Comparison of ENCODE assay signal across 8 mouse cellular contexts in the genomic region with DNA sequence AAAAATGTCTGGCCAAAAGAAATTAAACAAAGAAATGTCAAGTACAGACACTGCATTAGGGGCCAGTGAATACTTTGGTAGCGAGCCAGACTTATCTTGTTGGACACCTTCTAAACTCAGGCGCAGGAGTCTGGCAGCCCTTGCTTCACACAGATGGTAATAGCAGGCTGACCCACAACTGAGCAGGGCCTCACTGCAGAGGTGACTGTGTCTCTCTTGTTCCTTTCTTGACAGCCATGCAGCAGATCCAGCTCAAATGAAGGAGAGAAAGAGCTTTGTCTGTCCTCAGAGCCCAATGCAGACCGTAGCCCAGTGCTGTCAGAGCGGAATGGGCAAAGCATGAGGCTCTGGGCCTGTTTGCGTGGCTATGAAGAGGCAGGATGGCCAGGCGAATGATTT.
DNase-seq lines count a peak whose midpoint lies in the region; ATAC-seq lines count a peak whose summit lies in the region.

No protein-coding gene starts in this region.

- no peaks in the 10 kb centered on the region for H3K36me3 ChIP-seq in embryonic facial prominence, embryonic 12.5 days
- no peaks in the 10 kb centered on the region for H3K36me3 ChIP-seq in hindbrain, embryonic 11.5 days (ENCODE audit: control insufficient read depth, insufficient read depth, low read length)

- H3K9me3 ChIP-seq in embryonic facial prominence, embryonic 12.5 days, result no peaks in the 10 kb centered on the region
- no peaks in the 10 kb centered on the region for H3K9me3 ChIP-seq in hindbrain, embryonic 11.5 days (ENCODE audit: control insufficient read depth, low read length)

- H3K4me1 ChIP-seq in embryonic facial prominence, embryonic 12.5 days, result peaks cover 41% of the 10 kb centered on the region
- peaks cover 2% of the 10 kb centered on the region; the same call in 1 of the 2 replicates for H3K4me1 ChIP-seq in hindbrain, embryonic 11.5 days (replicated peaks; ENCODE audit: control insufficient read depth, insufficient read depth, low read length)

- H3K4me2 ChIP-seq in embryonic facial prominence, embryonic 12.5 days (replicated peaks), result no peak overlapping the region
- H3K4me2 ChIP-seq in hindbrain, embryonic 11.5 days (replicated peaks; ENCODE audit: low read depth, low read length), result no peak overlapping the region

- no peaks in the 10 kb centered on the region for H3K27me3 ChIP-seq in embryonic facial prominence, embryonic 12.5 days
- H3K27me3 ChIP-seq in hindbrain, embryonic 11.5 days (ENCODE audit: control insufficient read depth, insufficient read depth, low read length), result no peaks in the 10 kb centered on the region

- no peak overlapping the region for H3K4me3 ChIP-seq in embryonic facial prominence, embryonic 12.5 days
- no peak overlapping the region for H3K4me3 ChIP-seq in hindbrain, embryonic 11.5 days (ENCODE audit: low read depth, low read length)

- H3K27ac ChIP-seq in embryonic facial prominence, embryonic 12.5 days, result peak overlapping the region; percentile 93
- H3K27ac ChIP-seq in hindbrain, embryonic 11.5 days (ENCODE audit: low read depth, low read length), result peak overlapping the region; percentile 79

- DNase-seq in embryo, embryonic 10.5 days (ENCODE audit: low spot score), result peak; percentile 18
- no peak for DNase-seq in embryo, embryonic 9.5 days (ENCODE audit: extremely low spot score)
- no peak for DNase-seq in hindbrain, embryonic 11.5 days (ENCODE audit: low spot score)
- peak; percentile 64 for DNase-seq in lung, postnatal 36 days
- DNase-seq in layer of hippocampus, postnatal 10 days (ENCODE audit: low spot score in 2 of 2), result no peak
- DNase-seq in adipocyte (ENCODE audit: low spot score), result no peak
- no peak for DNase-seq in ovary, postnatal 36 days (ENCODE audit: low spot score)

- peak; percentile 4; the same call in 1 of the 2 replicates for ATAC-seq in embryonic facial prominence, embryonic 12.5 days (ENCODE audit: insufficient number of reproducible peaks, insufficient read depth, low FRiP score, low TSS enrichment)
- ATAC-seq in hindbrain, embryonic 11.5 days (ENCODE audit: low FRiP score), result 0 out of 2 replicates have a peak, but pooled peaks have one; percentile 12

- peak overlapping the region; percentile 11; the same call in 1 of the 2 replicates for H3K9ac ChIP-seq in embryonic facial prominence, embryonic 12.5 days
- no peak overlapping the region; the same call in 1 of the 2 replicates for H3K9ac ChIP-seq in hindbrain, embryonic 11.5 days (ENCODE audit: low read depth, low read length)

- 46% methylated on average over 6 of the region's 6 CpGs for WGBS in embryonic facial prominence, embryonic 12.5 days
- WGBS in hindbrain, embryonic 11.5 days, result 87% methylated on average over 6 of the region's 6 CpGs

Comparison
In these comparisons a context has a peak if more than half of its experiments do, and no peak if none do; other contexts are left out.
1. DNase-seq: peak in embryo, embryonic 10.5 days (single experiment) and lung, postnatal 36 days (single experiment); none in embryo, embryonic 9.5 days (single experiment), hindbrain, embryonic 11.5 days (single experiment), layer of hippocampus, postnatal 10 days (0 of 2), adipocyte (single experiment) and ovary, postnatal 36 days (single experiment).